Mouse (Mus musculus) midbrain, postnatal 0 days (tissue): ENCODE results near the gene Gm45753. TPM values are rescaled to one million over a fixed set of nuclear protein-coding genes. Genes with fewer than 3 reads are reported as not detected.

ENCODE experiments used
- ATAC-seq: fragments of 200-750 bp; cut with Nextera tagmentation; 2 replicates; pipeline ENCODE4 v1.8.0; 2017; ENCODE audit warnings: moderate number of reproducible peaks, mild to moderate bottlenecking, moderate TSS enrichment, moderate library complexity; ENCODE audit not compliant: low FRiP score
- DNase-seq: peaks from one replicate; pipeline ENCODE4 v3.0.0-alpha.2; 2015; ENCODE audit warnings: low spot score
- H3K27ac ChIP-seq: fragments of 300-500 bp; sonication (generic); 2 replicates; pipeline ENCODE4 v1.5.1; 2014; ENCODE audit warnings: low read depth, mild to moderate bottlenecking, low read length, mixed read lengths
- H3K27me3 ChIP-seq: fragments of 300-500 bp; sonication (generic); 2 replicates; pipeline ENCODE4 v1.6.1; 2014; ENCODE audit warnings: low read length, control low read depth, mixed read lengths; ENCODE audit not compliant: insufficient read depth
- H3K36me3 ChIP-seq: fragments of 300-500 bp; sonication (generic); 2 replicates; pipeline ENCODE4 v1.6.1; 2014; ENCODE audit warnings: low read length, control low read depth, mixed read lengths; ENCODE audit not compliant: insufficient read depth
- H3K4me1 ChIP-seq: fragments of 300-500 bp; sonication (generic); 2 replicates; pipeline ENCODE4 v1.6.1; 2014; ENCODE audit warnings: mild to moderate bottlenecking, control low read depth, antibody characterized with exemption, low read length, mixed read lengths; ENCODE audit not compliant: insufficient read depth
- H3K4me2 ChIP-seq: fragments of 300-500 bp; sonication (generic); 2 replicates; pipeline ENCODE4 v1.6.1; 2014; ENCODE audit warnings: low read depth, mild to moderate bottlenecking, low read length, mixed read lengths; ENCODE audit not compliant: poor library complexity, severe bottlenecking
- H3K4me3 ChIP-seq: fragments of 300-500 bp; sonication (generic); 2 replicates; pipeline ENCODE4 v1.5.1; 2014; ENCODE audit warnings: low read depth, mild to moderate bottlenecking, low read length, moderate library complexity
- H3K9ac ChIP-seq: fragments of 300-500 bp; sonication (generic); replicated peaks from 2 replicates; pipeline ENCODE4 v1.6.1; 2014; ENCODE audit warnings: mild to moderate bottlenecking, low read length, moderate library complexity, mixed read lengths; ENCODE audit not compliant: poor library complexity, severe bottlenecking
- H3K9me3 ChIP-seq: fragments of 300-500 bp; sonication (generic); 2 replicates; pipeline ENCODE4 v1.6.1; 2016; ENCODE audit warnings: low read length, control low read depth
- CTCF ChIP-seq: IDR thresholded peaks from 2 replicates; pipeline ENCODE4 v1.5.1; 2016; ENCODE audit warnings: antibody characterized with exemption, mild to moderate bottlenecking
- WGBS: fragments of 180-500 bp; shearing (Covaris S2); extraction: QIAGEN DNeasy Blood & Tissue Kit; methylation state at CpG from one replicate; pipeline ENCODE4 v1.1.7; 2014; 5-methylcytosine and 5-hydroxymethylcytosine counted together
- polyA plus RNA-seq: library from polyadenylated mRNA; unstranded; fragments of >200 nt; fragmentation: Nextera tagmentation; extraction: Ambion mirVana; gene quantifications from 2 replicates; pipeline ENCODE4 v1.2.1, GENCODE M21; 2015
- total RNA-seq: library from RNA; depleted of rRNA; stranded (reverse); fragments of >200 nt; gene quantifications from 2 replicates; pipeline ENCODE4 v1.2.3, GENCODE M21; 2014; rRNA removed

Gm45753 gene
- total and polyA plus RNA-seq, 2 experiments from 2014 or later = not detected

- Histone ChIP-seq H3K4me1 (no peaks in the 10 kb centered on the region), H3K36me3 (no peaks in the 10 kb centered on the region), H3K4me2 (no peak overlapping the region), H3K9ac (no peak overlapping the region), H3K4me3 (no peak overlapping the region), H3K27me3 (no peaks in the 10 kb centered on the region), H3K27ac (no peak overlapping the region), H3K9me3 (no peaks in the 10 kb centered on the region)
- 89% methylated on average over 8 of the region's 8 CpGs for WGBS
- ATAC-seq (no peak), DNase-seq (no peak)
- no peak for TF ChIP-seq CTCF
These were observed 68.9 kb downstream of the Gm45753 start for GRCm38 (mm10) chr8:45239363-45239762.

GRCm38 (mm10) chr8:45238282-45238681 is 70.0 kb downstream of the Gm45753 start:
- H3K4me3 ChIP-seq = no peak overlapping the region
- H3K27me3 ChIP-seq = no peaks in the 10 kb centered on the region
- no peak overlapping the region for H3K27ac ChIP-seq
- ATAC-seq = no peak
- no peak overlapping the region for H3K4me2 ChIP-seq
- peak; percentile 91 for TF ChIP-seq CTCF
- peak; percentile 73 for DNase-seq
- H3K9me3 ChIP-seq = no peaks in the 10 kb centered on the region
- H3K9ac ChIP-seq = no peak overlapping the region
- WGBS = 33% methylated on average over 3 of the region's 3 CpGs
- no peaks in the 10 kb centered on the region for H3K4me1 ChIP-seq
- H3K36me3 ChIP-seq = no peaks in the 10 kb centered on the region

GRCm38 (mm10) chr8:45236164-45236912 is 71.9 kb downstream of the Gm45753 start:
- Histone ChIP-seq H3K36me3 (no peaks in the 10 kb centered on the region), H3K4me2 (peak overlapping the region; percentile 44), H3K4me1 (0 out of 2 replicates have a peak, but pooled peaks cover 2% of the 10 kb centered on the region), H3K4me3 (peak overlapping the region; percentile 17; the same call in 1 of the 2 replicates), H3K27me3 (no peaks in the 10 kb centered on the region), H3K27ac (no peak overlapping the region), H3K9me3 (no peaks in the 10 kb centered on the region), H3K9ac (peak overlapping the region; percentile 46; the same call in 1 of the 2 replicates)
- WGBS = 16% methylated on average over 14 of the region's 14 CpGs
- peak; percentile 89 for DNase-seq
- peak; percentile 86 for TF ChIP-seq CTCF
- ATAC-seq = peak; percentile 78

- Histone ChIP-seq H3K9me3 (no peaks in the 10 kb centered on the region), H3K4me1 (0 out of 2 replicates have a peak, but pooled peaks cover 2% of the 10 kb centered on the region), H3K9ac (no peak overlapping the region), H3K4me2 (no peak overlapping the region), H3K36me3 (no peaks in the 10 kb centered on the region), H3K4me3 (no peak overlapping the region), H3K27ac (no peak overlapping the region), H3K27me3 (no peaks in the 10 kb centered on the region)
- WGBS = 91% methylated on average over 6 of the region's 6 CpGs
- ATAC-seq = no peak
- no peak for DNase-seq
- TF ChIP-seq CTCF = no peak
These were observed 73.0 kb downstream of the Gm45753 start for GRCm38 (mm10) chr8:45235228-45235627.

GRCm38 (mm10) chr8:45233256-45233655 is 75.0 kb downstream of the Gm45753 start:
- no peak for TF ChIP-seq CTCF
- Histone ChIP-seq H3K4me2 (no peak overlapping the region), H3K4me1 (0 out of 2 replicates have a peak, but pooled peaks cover 2% of the 10 kb centered on the region), H3K4me3 (no peak overlapping the region), H3K9me3 (no peaks in the 10 kb centered on the region), H3K27ac (no peak overlapping the region), H3K9ac (no peak overlapping the region), H3K36me3 (no peaks in the 10 kb centered on the region), H3K27me3 (no peaks in the 10 kb centered on the region)
- no peak for DNase-seq
- WGBS = 73% methylated on average over 3 of the region's 3 CpGs
- ATAC-seq = no peak

Other genes with a start within 250 kb of the Gm45753 start
- 0.52 and 0.77 TPM in 2 replicates for gene Mtnr1a, start 239.3 kb downstream of the Gm45753 start, total RNA-seq
- gene Mtnr1a, start 239.3 kb downstream of the Gm45753 start, polyA plus RNA-seq = 0.10 and 0.49 TPM in 2 replicates
- gene F11, start 46.4 kb downstream of the Gm45753 start, total RNA-seq = not detected in 2 replicates
- gene F11, start 46.4 kb downstream of the Gm45753 start, polyA plus RNA-seq = not detected in 2 replicates
- under 0.01 TPM in 1 of 2 replicates, not detected in the other for gene Klkb1, start 13.6 kb downstream of the Gm45753 start, total RNA-seq
- gene Klkb1, start 13.6 kb downstream of the Gm45753 start, polyA plus RNA-seq = 0.02 and 0.04 TPM in 2 replicates
- 2.7 and 2.8 TPM in 2 replicates for gene Cyp4v3, start 24.8 kb upstream of the Gm45753 start, total RNA-seq
- 2.4 and 2.8 TPM in 2 replicates for gene Cyp4v3, start 24.8 kb upstream of the Gm45753 start, polyA plus RNA-seq
- gene Fam149a, start 73.8 kb upstream of the Gm45753 start, total RNA-seq = 34.7 and 37.3 TPM in 2 replicates
- gene Fam149a, start 73.8 kb upstream of the Gm45753 start, polyA plus RNA-seq = 18.4 and 19.7 TPM in 2 replicates
- 1.2 and 2.5 TPM in 2 replicates for gene Tlr3, start 102.6 kb upstream of the Gm45753 start, total RNA-seq
- 0.96 and 1.7 TPM in 2 replicates for gene Tlr3, start 102.6 kb upstream of the Gm45753 start, polyA plus RNA-seq
- gene Sorbs2, start 199.3 kb upstream of the Gm45753 start, total RNA-seq = 79.5 and 84.9 TPM in 2 replicates
- gene Sorbs2, start 199.3 kb upstream of the Gm45753 start, polyA plus RNA-seq = 27.7 and 36.1 TPM in 2 replicates